Mouse (Mus musculus) myocyte (in vitro differentiated cells): ENCODE data around the gene Omt2b. TPM values are rescaled to one million over a fixed set of nuclear protein-coding genes. Genes with fewer than 3 reads are reported as not detected.
"Not testable (repeated sequence)": the region's sequence is repeated elsewhere in the genome, so short reads cannot be mapped to it uniquely, and the experiment has no call there.

Experiments
- H3K27me3 ChIP-seq: one replicate; pipeline ENCODE4 v1.6.1; 2011; ENCODE audit not compliant: control insufficient read depth, insufficient read depth, insufficient read length
- H3K36me3 ChIP-seq: one replicate; pipeline ENCODE4 v1.6.1; 2011; ENCODE audit not compliant: control insufficient read depth, insufficient read depth
- H3K4me2 ChIP-seq: one replicate; pipeline ENCODE4 v1.6.1; 2011; ENCODE audit warnings: low read depth, control low read depth
- H3K4me3 ChIP-seq: one replicate; pipeline ENCODE4 v1.5.1; 2011; ENCODE audit warnings: mild to moderate bottlenecking, control low read depth, moderate library complexity
- H3K79me2 ChIP-seq: one replicate; pipeline ENCODE4 v1.6.1; 2011; ENCODE audit not compliant: control insufficient read depth, insufficient read depth
- H3ac ChIP-seq: one replicate; pipeline ENCODE4 v1.6.1; 2011; ENCODE audit not compliant: control insufficient read depth, insufficient read length
- CEBPB ChIP-seq: IDR thresholded peaks from 2 replicates; pipeline ENCODE4 v1.6.1; 2011; ENCODE audit warnings: mild to moderate bottlenecking, moderate library complexity; ENCODE audit not compliant: poor library complexity, insufficient read depth, severe bottlenecking
- E2F4 ChIP-seq: IDR thresholded peaks from one replicate; pipeline ENCODE4 v1.6.1; 2011; ENCODE audit warnings: mild to moderate bottlenecking, control low read depth, moderate library complexity; ENCODE audit not compliant: insufficient read depth
- MAX ChIP-seq: IDR thresholded peaks from one replicate; pipeline ENCODE4 v1.6.1; 2011; ENCODE audit warnings: low read depth, mild to moderate bottlenecking, control low read depth
- MYOD1 ChIP-seq, 3 experiments: IDR thresholded peaks; one replicate each; pipeline ENCODE4 v1.6.1; 2011; ENCODE audit warnings: control low read depth in 2 of 3, low read depth in 2 of 3, mild to moderate bottlenecking in 2 of 3, moderate library complexity in 1 of 3; ENCODE audit not compliant: insufficient read length in 2 of 3, control insufficient read depth in 1 of 3
- MYOG ChIP-seq, 3 experiments: IDR thresholded peaks; one replicate each; pipeline ENCODE4 v1.6.1; 2011; ENCODE audit warnings: control low read depth in 2 of 3, low read depth in 2 of 3, mild to moderate bottlenecking in 2 of 3; ENCODE audit not compliant: insufficient read length in 2 of 3, control insufficient read depth in 1 of 3, insufficient read depth in 1 of 3
- POLR2A ChIP-seq: IDR thresholded peaks from one replicate; pipeline ENCODE4 v1.6.1; 2011; ENCODE audit warnings: low read depth, mild to moderate bottlenecking, control low read depth, moderate library complexity; ENCODE audit not compliant: insufficient read length
- POLR2AphosphoS2 ChIP-seq: IDR thresholded peaks from one replicate; pipeline ENCODE4 v1.6.1; 2011; ENCODE audit warnings: low read depth, control low read depth; ENCODE audit not compliant: insufficient read length
- REST ChIP-seq: IDR thresholded peaks from one replicate; pipeline ENCODE4 v1.6.1; 2011; ENCODE audit warnings: mild to moderate bottlenecking, control low read depth, moderate library complexity; ENCODE audit not compliant: insufficient read depth, insufficient read length
- SRF ChIP-seq: IDR thresholded peaks from one replicate; pipeline ENCODE4 v1.6.1; 2011; ENCODE audit warnings: low read depth; ENCODE audit not compliant: control insufficient read depth, insufficient read length
- TCF12 ChIP-seq: IDR thresholded peaks from one replicate; pipeline ENCODE4 v1.6.1; 2011; ENCODE audit warnings: mild to moderate bottlenecking, control low read depth; ENCODE audit not compliant: poor library complexity, insufficient read depth, severe bottlenecking
- TCF3 ChIP-seq: IDR thresholded peaks from one replicate; pipeline ENCODE4 v1.6.1; 2011; ENCODE audit warnings: low read depth, control low read depth; ENCODE audit not compliant: insufficient read length
- USF1 ChIP-seq: IDR thresholded peaks from one replicate; pipeline ENCODE4 v1.6.1; 2011; ENCODE audit warnings: low read depth, mild to moderate bottlenecking, control low read depth, moderate library complexity
- polyA plus RNA-seq: library from polyadenylated mRNA; unstranded; fragments of >200 nt; fragmentation: generic; extraction: Trizol; gene quantifications from one replicate; pipeline ENCODE4 v1.2.1, GENCODE M21; 2012; ENCODE audit warnings: missing spikeins

The Omt2b gene
- polyA plus RNA-seq, 1 experiment: not detected

GRCm38 (mm10) chr9:78308122-78308521 lies 19.3 kb upstream of the Omt2b start:
- not testable (repeated sequence) for H3K4me2 ChIP-seq, H3K79me2 ChIP-seq, H3K4me3 ChIP-seq, H3K36me3 ChIP-seq, H3K27me3 ChIP-seq, H3ac ChIP-seq

- TF ChIP-seq POLR2AphosphoS2 (no peak), CEBPB (no peak), SRF (no peak), MYOD1 (IDR thresholded peaks at IDR 0.05; ENCODE audit: control insufficient read depth in 1 of 3, insufficient read length in 2 of 3, low read depth in 2 of 3) (no peak), USF1 (no peak), MYOG (IDR thresholded peaks at IDR 0.05; ENCODE audit: control insufficient read depth in 1 of 3, insufficient read depth in 1 of 3, insufficient read length in 2 of 3, low read depth in 2 of 3) (no peak), REST (no peak), POLR2A (no peak), TCF12 (no peak), E2F4 (no peak), MAX (no peak), TCF3 (no peak)
- H3K4me2 ChIP-seq: no peak within 1 kb of the TSS
Measured at GRCm38 (mm10) chr9:78314696-78315095, 12.7 kb upstream of the Omt2b start, which contains the start of gene Omt2a. Gene Omt2a (minus strand): TSS chr9:78314796.

GRCm38 (mm10) chr9:78319499-78319898 lies 7.9 kb upstream of the Omt2b start:
- Histone ChIP-seq H3K4me3 (no peak overlapping the region), H3K79me2 (no peaks in the 10 kb centered on the region), H3K27me3 (no peaks in the 10 kb centered on the region), H3K36me3 (no peaks in the 10 kb centered on the region), H3ac (no peak overlapping the region), H3K4me2 (no peak overlapping the region)
- TF ChIP-seq TCF3 (no peak), POLR2AphosphoS2 (no peak), E2F4 (no peak), SRF (no peak), MAX (no peak), REST (no peak), CEBPB (no peak), MYOG (IDR thresholded peaks at IDR 0.05; ENCODE audit: control insufficient read depth in 1 of 3, insufficient read depth in 1 of 3, insufficient read length in 2 of 3, low read depth in 2 of 3) (no peak), TCF12 (no peak), POLR2A (no peak), MYOD1 (IDR thresholded peaks at IDR 0.05; ENCODE audit: control insufficient read depth in 1 of 3, insufficient read length in 2 of 3, low read depth in 2 of 3) (no peak)

More at GRCm38 (mm10) chr9:78314696-78315095, 12.7 kb upstream of the Omt2b start, which contains the start of gene Omt2a:
- no peak within 1 kb of the TSS for H3K4me3 ChIP-seq
- H3ac ChIP-seq: no peak within 1 kb of the TSS
- no peaks in the 10 kb centered on the region for H3K79me2 ChIP-seq
- no peaks in the 10 kb centered on the region for H3K36me3 ChIP-seq
- no peaks in the 10 kb centered on the region for H3K27me3 ChIP-seq

GRCm38 (mm10) chr9:78337050-78337449 lies 9.7 kb downstream of the Omt2b start:
- H3K79me2 ChIP-seq, H3K36me3 ChIP-seq, H3K27me3 ChIP-seq, H3K4me3 ChIP-seq, H3K4me2 ChIP-seq, H3ac ChIP-seq: not testable (repeated sequence)

GRCm38 (mm10) chr9:78340324-78340723 lies 12.9 kb downstream of the Omt2b start:
- not testable (repeated sequence) for H3K4me3 ChIP-seq, H3K27me3 ChIP-seq, H3K79me2 ChIP-seq, H3ac ChIP-seq, H3K36me3 ChIP-seq, H3K4me2 ChIP-seq

GRCm38 (mm10) chr9:78342494-78342893 lies 15.1 kb downstream of the Omt2b start:
- H3K79me2 ChIP-seq, H3K36me3 ChIP-seq, H3ac ChIP-seq, H3K27me3 ChIP-seq, H3K4me2 ChIP-seq, H3K4me3 ChIP-seq: not testable (repeated sequence)

GRCm38 (mm10) chr9:78343055-78343454 lies 15.7 kb downstream of the Omt2b start:
- not testable (repeated sequence) for H3K27me3 ChIP-seq, H3K4me2 ChIP-seq, H3K79me2 ChIP-seq, H3ac ChIP-seq, H3K36me3 ChIP-seq, H3K4me3 ChIP-seq

GRCm38 (mm10) chr9:78345235-78345634 lies 17.8 kb downstream of the Omt2b start:
- not testable (repeated sequence) for H3K79me2 ChIP-seq, H3K4me3 ChIP-seq, H3ac ChIP-seq, H3K4me2 ChIP-seq, H3K27me3 ChIP-seq, H3K36me3 ChIP-seq
